Mouse (Mus musculus) lung, adult 10 weeks (tissue): ENCODE measurements around the gene Lmln. TPM values are rescaled to one million over a fixed set of nuclear protein-coding genes. Genes with fewer than 3 reads are reported as not detected.

ENCODE experiments used
- polyA plus RNA-seq: library from polyadenylated mRNA; stranded (reverse); fragments of 350-450 nt; fragmentation: Illumina TruSeq; extraction: RNeasy Lipid Tissue Mini Kit (QIAGEN cat#74804); gene quantifications from one replicate; pipeline ENCODE4 v1.2.3, GENCODE M21; 2014; ENCODE audit warnings: low read depth, low replicate concordance; ENCODE audit not compliant: insufficient read depth

The Lmln gene
- polyA plus RNA-seq, result 0.81 TPM

DNA sequence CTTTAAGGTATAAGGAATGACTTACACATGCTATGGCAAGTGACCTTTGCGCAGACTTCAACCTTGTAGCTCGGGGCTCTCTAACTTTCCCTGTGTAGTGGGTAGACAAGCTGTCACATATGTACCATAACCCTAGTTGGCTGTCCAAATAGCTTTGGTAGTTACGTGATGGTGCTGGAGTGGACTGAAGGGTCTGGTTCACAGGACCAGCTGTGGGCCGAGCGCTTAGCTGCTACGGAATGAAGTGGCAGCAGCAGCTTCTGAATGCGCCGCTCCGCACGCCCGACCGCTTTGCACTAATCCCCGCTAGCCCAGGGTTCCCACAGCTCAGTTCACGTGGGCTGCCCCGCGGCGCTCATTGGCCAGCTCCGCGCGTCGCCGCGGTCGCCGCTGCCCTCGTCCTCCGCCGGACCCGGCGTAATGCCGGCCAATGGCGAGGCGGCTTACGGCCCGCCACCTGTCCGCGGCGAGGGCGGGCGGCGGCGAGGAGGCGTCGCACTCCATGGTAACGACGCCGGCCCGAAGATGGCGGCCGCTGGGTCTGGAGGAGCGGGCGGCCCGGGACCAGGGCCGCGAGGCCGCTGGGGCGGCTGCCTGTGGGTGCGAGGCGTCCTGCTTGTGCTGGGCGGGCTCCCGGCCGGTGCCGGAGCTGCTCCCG is at the start of gene Lmln:
TSS of gene Lmln (plus strand) at position 498 of the 658 bp plus-strand sequence.

DNA sequence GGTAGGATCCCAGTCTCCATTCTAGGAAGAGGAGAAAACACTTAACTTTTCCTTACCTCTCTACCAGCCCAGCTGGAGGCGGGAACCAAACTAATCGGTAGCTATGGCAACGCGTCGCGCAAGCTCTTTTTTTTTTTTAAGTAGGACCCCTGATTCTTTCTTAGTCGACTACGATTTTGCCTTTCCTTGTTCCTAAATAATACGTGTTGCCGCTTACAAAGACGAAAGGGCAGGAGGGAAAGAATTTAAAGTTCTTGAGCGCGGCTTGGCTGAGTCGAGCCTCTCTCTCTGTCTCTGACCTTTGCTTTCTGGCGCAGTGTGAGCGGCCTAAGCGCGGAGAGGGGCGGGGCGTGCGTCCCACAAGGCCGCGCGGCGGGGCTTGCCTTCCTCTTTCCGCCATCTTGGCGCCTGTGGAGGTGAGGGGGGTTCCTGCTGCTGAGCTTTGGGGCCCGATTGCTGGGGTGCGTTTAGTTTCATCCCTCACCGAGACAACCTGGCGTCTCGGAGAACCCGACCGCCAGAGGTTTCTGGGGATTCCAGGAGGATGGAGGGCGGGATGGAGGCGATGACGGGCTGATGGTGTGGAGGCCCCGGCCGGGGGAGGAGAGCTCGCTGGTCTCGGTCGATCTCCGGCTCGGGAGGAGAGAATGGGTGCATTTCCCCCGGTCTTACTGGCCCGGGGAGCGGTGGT is 6.1 kb upstream of the Lmln start, which contains the start of the genes Iqcg and Rpl35a:
TSS of gene Iqcg (minus strand) at position 124 of the 691 bp plus-strand sequence.
TSS of gene Rpl35a (plus strand) at position 359 of the 691 bp plus-strand sequence.

Other genes with a start within 250 kb of the Lmln start
- 20.1 TPM for gene Fyttd1, start 185.0 kb upstream of the Lmln start, polyA plus RNA-seq
- 16.3 TPM for gene Rubcn, start 184.8 kb upstream of the Lmln start, polyA plus RNA-seq
- gene Lrch3, start 148.4 kb upstream of the Lmln start, polyA plus RNA-seq, result 10.4 TPM
- 7.9 TPM for gene Iqcg, start 6.3 kb upstream of the Lmln start, polyA plus RNA-seq
- 2,134 TPM for gene Rpl35a, start 6.1 kb upstream of the Lmln start, polyA plus RNA-seq
- 6.7 TPM for gene Osbpl11, start 122.5 kb downstream of the Lmln start, polyA plus RNA-seq
- gene Snx4, start 188.9 kb downstream of the Lmln start, polyA plus RNA-seq, result 45.3 TPM